Mouse (Mus musculus) erythroblast, embryonic 14.5 days (primary cell): ENCODE data around the gene Gm10053.

ENCODE experiments used
- GATA1 ChIP-seq: IDR thresholded peaks from 2 replicates; pipeline ENCODE4 v1.6.1; 2012; ENCODE audit warnings: low read length, inconsistent platforms, mixed read lengths
- TAL1 ChIP-seq: IDR thresholded peaks from 3 replicates; pipeline ENCODE4 v1.6.1; 2012; ENCODE audit warnings: low read length, inconsistent platforms, mixed read lengths

DNA sequence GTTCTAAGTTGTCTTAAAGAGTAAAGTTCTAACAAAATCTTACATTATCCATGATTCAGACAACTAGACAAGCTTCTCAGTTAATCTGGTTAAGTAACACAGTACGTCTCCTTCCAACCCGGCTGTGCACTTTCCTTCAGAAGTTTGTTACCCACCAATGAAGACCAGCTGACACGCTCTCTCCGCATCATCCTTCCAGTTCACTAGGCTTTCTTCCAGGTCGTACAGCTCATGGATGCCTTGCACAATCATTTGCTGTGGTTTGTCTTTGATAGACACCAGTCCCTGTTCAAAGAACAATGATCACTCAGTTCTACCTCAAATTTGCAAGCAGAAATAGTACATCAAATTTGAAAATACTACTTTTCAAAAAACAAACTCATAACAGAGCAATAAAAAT is 45.4 kb downstream of the Gm10053 start:
- TF ChIP-seq GATA1 = no peak
- no peak for TF ChIP-seq TAL1
